Mouse (Mus musculus) skeletal muscle tissue, adult 2 months (tissue): Measurements from ENCODE around the gene 2210407C18Rik.

ENCODE experiments used
- DNase-seq: peaks from one replicate; pipeline ENCODE4 v3.0.0-alpha.2; 2012; ENCODE audit warnings: low read depth, low spot score

Gene 2210407C18Rik

GRCm38 (mm10) chr11:58602062-58602461 lies 13.8 kb downstream of the 2210407C18Rik start:
- DNase-seq = no peak

GRCm38 (mm10) chr11:58597837-58598236 lies 18.0 kb downstream of the 2210407C18Rik start:
- DNase-seq = no peak

DNA sequence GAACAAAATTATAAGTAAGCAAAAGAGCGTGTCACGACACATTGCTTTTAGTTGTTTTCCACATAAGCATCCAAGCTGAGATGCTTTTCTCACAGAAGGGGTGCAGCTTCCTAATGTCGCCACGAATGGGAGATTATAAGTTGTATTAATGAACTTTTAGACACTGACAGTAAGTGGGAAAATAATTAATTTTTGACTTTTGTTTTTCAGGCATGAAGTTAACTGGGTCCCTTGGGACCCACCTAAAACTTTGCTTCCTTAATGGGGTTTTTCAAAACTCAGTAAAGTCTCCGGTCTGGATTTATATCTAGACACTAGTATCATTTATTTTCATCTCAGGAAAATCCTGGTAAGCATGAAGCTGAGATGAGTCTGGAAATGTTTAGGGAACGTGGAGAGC lies 21.1 kb downstream of the 2210407C18Rik start, which contains the start of gene Olfr324:
TSS of gene Olfr324 (plus strand) at position 301 of the 400 bp plus-strand sequence.
- DNase-seq = no peak

DNA sequence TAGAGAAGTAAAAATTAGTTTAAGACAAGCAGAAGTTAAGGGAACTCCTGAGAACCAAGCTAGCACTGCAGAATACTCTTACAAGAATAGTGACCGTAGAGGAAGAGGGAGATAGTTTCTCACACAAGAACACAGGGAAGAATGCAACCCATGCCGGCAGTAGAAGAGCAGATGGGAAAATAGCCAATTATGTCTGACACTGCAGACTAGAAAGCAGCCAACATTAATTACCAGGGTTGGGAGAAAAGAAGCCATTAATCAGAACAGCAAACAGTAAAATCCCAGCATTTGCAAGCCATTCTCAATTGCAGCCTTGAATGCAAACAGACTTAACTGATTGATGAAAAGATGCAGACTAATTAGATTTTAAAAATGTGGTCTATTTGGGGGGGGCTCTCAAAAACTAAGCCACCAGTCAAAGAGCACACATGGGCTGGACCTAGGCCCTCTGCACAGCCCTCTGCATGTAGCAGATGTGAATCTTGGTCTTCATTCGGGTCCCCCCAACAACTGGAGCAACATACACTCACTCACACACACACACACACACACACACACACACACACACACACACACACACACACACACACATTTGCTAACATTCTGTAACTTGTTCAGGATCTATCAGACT lies 27.1 kb downstream of the 2210407C18Rik start:
- DNase-seq = no peak

DNA sequence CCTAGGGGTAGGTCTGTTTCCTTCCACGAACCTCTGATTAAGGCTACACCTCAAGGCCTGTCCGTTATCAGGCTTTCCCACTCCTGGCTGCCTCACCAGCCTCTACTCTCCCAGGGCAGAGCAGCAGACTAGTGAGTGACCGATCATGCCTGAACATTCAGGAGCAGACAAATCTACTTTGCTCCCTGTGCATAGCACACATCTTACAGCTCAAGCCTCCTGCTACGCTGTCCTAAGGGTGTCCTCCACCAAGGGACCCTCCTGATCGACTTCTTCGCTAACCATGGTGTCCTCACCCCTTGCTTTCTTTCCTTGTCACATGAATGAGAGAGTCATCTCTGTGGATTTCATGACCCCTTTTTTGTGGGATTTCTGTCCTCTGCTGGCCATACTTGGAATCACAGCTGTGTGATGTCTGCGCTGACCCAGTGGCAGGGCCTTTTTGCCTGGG lies 28.0 kb downstream of the 2210407C18Rik start:
- no peak for DNase-seq

- DNase-seq = no peak
Observed at GRCm38 (mm10) chr11:58578636-58579035, 37.2 kb downstream of the 2210407C18Rik start.

DNA sequence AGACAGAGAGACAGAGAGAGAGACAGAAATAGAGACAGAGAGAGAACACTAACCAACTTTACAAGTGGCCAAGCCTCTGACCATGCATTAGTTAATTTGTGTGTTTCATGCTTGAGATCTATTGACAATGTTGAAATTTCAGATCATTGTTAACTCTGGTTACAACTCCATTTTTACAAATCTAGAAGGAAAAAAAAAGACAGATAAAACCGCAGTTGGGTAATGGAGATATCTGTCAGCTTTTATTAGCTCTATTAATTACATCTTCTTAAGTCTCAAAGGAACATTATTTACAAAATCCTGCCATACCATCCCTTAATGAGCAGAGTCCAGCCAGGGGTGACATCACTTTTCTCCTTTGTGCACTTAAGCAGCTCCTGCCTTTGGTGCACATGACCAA lies 38.4 kb downstream of the 2210407C18Rik start, which contains the start of gene Olfr325:
TSS of gene Olfr325 (plus strand) at position 301 of the 400 bp plus-strand sequence.
- DNase-seq = no peak

- DNase-seq = peak; percentile 28
Observed at GRCm38 (mm10) chr11:58570405-58570804, 45.5 kb downstream of the 2210407C18Rik start, which contains the start of gene Olfr224. Gene Olfr224 (minus strand): TSS chr11:58570553.
